Mouse (Mus musculus) liver, embryonic 16.5 days (tissue): ENCODE data around the gene Mex3a. TPM values are rescaled to one million over a fixed set of nuclear protein-coding genes. Genes with fewer than 3 reads are reported as not detected.

ENCODE experiments used
- ATAC-seq: fragments of 200-750 bp; cut with Nextera tagmentation; 2 replicates; pipeline ENCODE4 v1.8.0; 2017; ENCODE audit warnings: low read depth, mild to moderate bottlenecking, moderate number of reproducible peaks, moderate library complexity
- H3K27ac ChIP-seq: fragments of 300-500 bp; sonication (generic); 2 replicates; pipeline ENCODE4 v1.5.1; 2014; ENCODE audit warnings: mild to moderate bottlenecking, low read length
- H3K27me3 ChIP-seq: fragments of 300-500 bp; sonication (generic); 2 replicates; pipeline ENCODE4 v1.6.1; 2014; ENCODE audit warnings: low read depth, low read length, mixed read lengths; ENCODE audit not compliant: control insufficient read depth, insufficient read depth
- H3K36me3 ChIP-seq: fragments of 300-500 bp; sonication (generic); 2 replicates; pipeline ENCODE4 v1.6.1; 2014; ENCODE audit warnings: mild to moderate bottlenecking; ENCODE audit not compliant: control insufficient read depth, insufficient read depth
- H3K4me1 ChIP-seq: fragments of 300-500 bp; sonication (generic); 2 replicates; pipeline ENCODE4 v1.6.1; 2014; ENCODE audit warnings: low read depth, low read length, mixed read lengths; ENCODE audit not compliant: control insufficient read depth
- H3K4me2 ChIP-seq: fragments of 300-500 bp; sonication (generic); 2 replicates; pipeline ENCODE4 v1.6.1; 2014; ENCODE audit warnings: low read depth, low read length, mixed read lengths
- H3K4me3 ChIP-seq: fragments of 300-500 bp; sonication (generic); 2 replicates; pipeline ENCODE4 v1.5.1; 2014; ENCODE audit warnings: low read depth, mild to moderate bottlenecking, low read length
- H3K9ac ChIP-seq: fragments of 300-500 bp; sonication (generic); 2 replicates; pipeline ENCODE4 v1.6.1; 2014; ENCODE audit warnings: low read depth, low read length
- H3K9me3 ChIP-seq: fragments of 300-500 bp; sonication (generic); replicated peaks from 2 replicates; pipeline ENCODE4 v1.6.1; 2016; ENCODE audit warnings: low read length; ENCODE audit not compliant: control insufficient read depth
- WGBS: fragments of 180-500 bp; shearing (Covaris S2); extraction: QIAGEN DNeasy Blood & Tissue Kit; methylation state at CpG from one replicate; pipeline ENCODE4 v1.1.7; 2014; ENCODE audit not compliant: insufficient replicate concordance; 5-methylcytosine and 5-hydroxymethylcytosine counted together
- polyA plus RNA-seq: library from polyadenylated mRNA; unstranded; fragments of >200 nt; fragmentation: Nextera tagmentation; extraction: Ambion mirVana; gene quantifications from 2 replicates; pipeline ENCODE4 v1.2.1, GENCODE M21; 2015

Gene Mex3a
- polyA plus RNA-seq, 1 experiment from 2014 or later: 0.44 TPM

DNA sequence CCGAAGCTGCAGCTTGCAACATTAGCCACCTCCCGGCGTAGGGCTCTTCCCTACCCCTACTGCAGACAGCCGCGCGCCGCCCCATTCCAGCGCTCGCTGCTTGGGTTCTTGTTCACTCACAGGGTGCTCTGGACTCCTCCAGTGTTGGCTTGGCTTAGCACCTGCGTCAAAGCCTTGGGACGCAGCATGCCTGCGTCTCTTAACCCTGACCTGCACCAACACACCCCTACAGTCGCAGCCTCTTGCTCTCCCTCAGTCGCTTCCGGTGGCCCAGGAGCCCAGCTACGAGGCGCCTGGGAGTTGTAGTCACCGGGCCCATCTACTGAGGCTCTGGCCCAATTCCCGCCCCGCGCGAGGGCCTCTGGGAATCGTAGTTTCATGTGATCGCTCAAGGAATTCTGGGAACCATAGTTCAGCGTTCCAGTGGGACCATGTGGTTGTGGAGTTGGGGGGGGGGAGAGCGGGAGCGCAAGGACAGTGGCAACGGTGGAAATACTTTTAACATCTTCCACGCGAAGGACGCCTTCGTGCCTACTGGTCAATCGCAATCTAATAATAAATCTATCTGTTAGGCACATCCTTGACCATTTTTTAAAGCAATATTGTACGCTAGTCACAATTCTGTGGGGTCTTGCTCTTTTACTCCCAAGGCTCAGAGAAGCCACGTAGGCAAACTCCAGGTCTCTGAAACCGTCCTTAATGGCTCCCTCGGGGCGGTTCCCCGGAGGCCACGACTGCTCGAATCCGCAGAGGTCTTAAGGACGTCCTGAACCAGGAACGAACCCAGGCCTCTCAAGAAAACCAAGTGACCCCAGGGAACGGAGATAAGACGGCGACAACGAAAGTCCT lies 20.7 kb downstream of the Mex3a start, which contains the start of gene Lamtor2:
Gene Lamtor2 (minus strand): TSS at position 399 of the 849 bp plus-strand sequence.
- H3K4me2 ChIP-seq: peak within 1 kb of the TSS; percentile 99
- peaks cover 7% of the 10 kb centered on the region for H3K36me3 ChIP-seq
- no peaks in the 10 kb centered on the region for H3K9me3 ChIP-seq
- ATAC-seq: peak; percentile 89
- H3K27me3 ChIP-seq: no peaks in the 10 kb centered on the region
- peaks cover 30% of the 10 kb centered on the region for H3K4me1 ChIP-seq
- H3K4me3 ChIP-seq: peak within 1 kb of the TSS; percentile 95
- H3K27ac ChIP-seq: peak within 1 kb of the TSS; percentile 92
- under 1% methylated on average over 48 of the region's 48 CpGs for WGBS
- peak within 1 kb of the TSS; percentile 92 for H3K9ac ChIP-seq

DNA sequence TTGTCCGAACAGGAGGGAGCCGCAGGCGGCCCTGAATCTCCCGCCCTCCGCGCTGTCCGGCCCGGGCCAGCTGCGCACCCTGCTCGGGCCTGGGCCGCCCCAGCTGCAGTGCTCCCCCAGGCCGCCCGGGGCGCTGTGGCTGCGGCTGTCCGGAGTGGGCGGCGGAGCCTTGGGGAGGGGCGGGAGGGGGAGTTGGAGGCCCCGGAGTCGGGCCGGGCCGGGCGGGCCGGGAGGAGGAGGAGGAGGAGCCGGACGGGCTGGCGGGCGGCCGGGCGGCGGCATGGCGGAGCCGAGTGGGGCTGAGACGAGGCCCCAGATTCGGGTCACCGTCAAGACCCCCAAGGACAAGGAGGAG lies 21.3 kb downstream of the Mex3a start, which contains the start of gene Ubqln4:
Gene Ubqln4 (plus strand): TSS at position 234 of the 355 bp plus-strand sequence.
- Histone ChIP-seq H3K4me3 (peak within 1 kb of the TSS; percentile 95), H3K36me3 (peaks cover 7% of the 10 kb centered on the region), H3K27me3 (no peaks in the 10 kb centered on the region), H3K9ac (peak within 1 kb of the TSS; percentile 92), H3K4me1 (peaks cover 30% of the 10 kb centered on the region), H3K9me3 (no peaks in the 10 kb centered on the region), H3K4me2 (peak within 1 kb of the TSS; percentile 99), H3K27ac (peak within 1 kb of the TSS; percentile 92)
- peak; percentile 83 for ATAC-seq
- under 1% methylated on average over 26 of the region's 37 CpGs for WGBS

DNA sequence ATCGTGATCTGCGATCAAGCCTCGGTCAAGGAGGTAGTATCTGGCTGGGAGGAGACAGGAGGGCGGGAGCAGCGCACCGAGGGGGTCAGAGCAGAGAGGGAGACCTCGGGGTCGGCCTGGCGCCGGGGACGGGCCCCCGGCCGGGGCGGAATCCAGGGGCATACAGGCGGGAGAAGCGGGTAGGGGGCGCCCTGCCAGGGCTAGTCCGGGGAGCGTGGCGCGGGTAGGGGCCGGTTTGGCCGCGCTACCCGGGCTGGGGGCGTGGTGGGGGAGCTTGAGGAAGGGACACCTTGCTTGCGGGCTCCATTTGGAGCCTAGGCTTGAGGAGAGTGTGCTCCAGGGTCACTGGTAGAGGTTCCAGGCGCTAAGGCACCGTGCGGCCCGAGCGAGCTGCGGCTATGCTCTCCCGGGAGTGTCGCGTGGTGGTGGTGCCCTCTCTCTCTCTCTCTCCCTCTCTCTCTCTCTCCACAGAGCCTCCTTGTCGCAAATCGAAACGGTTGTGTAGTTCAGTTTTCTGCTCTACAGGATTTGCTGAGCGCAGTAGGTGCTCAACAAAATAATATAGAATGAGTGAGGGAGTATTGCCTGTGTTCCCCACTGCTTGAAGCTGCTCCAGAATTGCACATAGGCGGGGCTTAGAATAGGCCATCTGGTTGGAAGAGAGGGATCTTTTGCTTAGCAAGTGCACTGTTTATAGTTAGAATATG lies 21.8 kb downstream of the Mex3a start:
- ATAC-seq: peak; percentile 7
- Histone ChIP-seq H3K27ac (peak overlapping the region; percentile 92), H3K4me1 (peaks cover 30% of the 10 kb centered on the region), H3K4me2 (peak overlapping the region; percentile 99), H3K27me3 (no peaks in the 10 kb centered on the region), H3K36me3 (peaks cover 7% of the 10 kb centered on the region), H3K4me3 (peak overlapping the region; percentile 95), H3K9me3 (no peaks in the 10 kb centered on the region), H3K9ac (peak overlapping the region; percentile 92)
- WGBS: under 1% methylated on average over 39 of the region's 41 CpGs

- Histone ChIP-seq H3K27me3 (no peaks in the 10 kb centered on the region), H3K9ac (no peak overlapping the region), H3K4me2 (0 out of 2 replicates have a peak overlapping the region, but pooled peaks have one; percentile 99), H3K9me3 (no peaks in the 10 kb centered on the region), H3K27ac (no peak overlapping the region), H3K4me1 (peaks cover 30% of the 10 kb centered on the region), H3K4me3 (no peak overlapping the region), H3K36me3 (peaks cover 16% of the 10 kb centered on the region)
- no peak for ATAC-seq
- WGBS: 86% methylated on average over 5 of the region's 5 CpGs
These were observed 22.9 kb downstream of the Mex3a start for GRCm38 (mm10) chr3:88555069-88555605.

DNA sequence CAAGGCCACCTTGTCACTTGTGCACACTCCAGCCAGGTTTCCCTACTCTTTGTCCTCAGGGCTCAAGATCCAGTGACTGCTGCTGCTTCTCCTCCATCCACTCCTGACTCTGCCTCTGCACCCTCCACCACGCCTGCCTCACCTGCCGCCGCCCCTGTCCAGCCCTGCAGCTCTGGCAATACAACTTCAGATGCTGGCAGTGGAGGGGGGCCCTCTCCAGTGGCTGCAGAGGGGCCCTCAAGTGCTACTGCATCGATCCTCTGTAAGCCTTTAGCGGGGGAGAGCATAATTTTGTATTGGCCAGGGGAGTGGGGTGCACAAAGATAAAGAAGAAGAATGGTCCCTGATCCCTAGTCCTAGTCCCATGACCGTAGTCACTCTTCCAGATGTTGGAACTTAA lies 23.5 kb downstream of the Mex3a start:
- Histone ChIP-seq H3K36me3 (peaks cover 22% of the 10 kb centered on the region), H3K9me3 (no peaks in the 10 kb centered on the region), H3K27ac (no peak overlapping the region), H3K9ac (no peak overlapping the region), H3K27me3 (no peaks in the 10 kb centered on the region), H3K4me3 (no peak overlapping the region), H3K4me1 (peaks cover 30% of the 10 kb centered on the region), H3K4me2 (no peak overlapping the region)
- WGBS: 82% methylated on average over 6 of the region's 6 CpGs
- no peak for ATAC-seq

GRCm38 (mm10) chr3:88556616-88557015 lies 24.4 kb downstream of the Mex3a start:
- H3K4me2 ChIP-seq: no peak overlapping the region
- no peak for ATAC-seq
- H3K9ac ChIP-seq: no peak overlapping the region
- peaks cover 27% of the 10 kb centered on the region for H3K36me3 ChIP-seq
- no peaks in the 10 kb centered on the region for H3K9me3 ChIP-seq
- 91% methylated on average over 8 of the region's 8 CpGs for WGBS
- no peak overlapping the region for H3K27ac ChIP-seq
- H3K27me3 ChIP-seq: no peaks in the 10 kb centered on the region
- no peak overlapping the region for H3K4me3 ChIP-seq
- peaks cover 25% of the 10 kb centered on the region for H3K4me1 ChIP-seq

GRCm38 (mm10) chr3:88559596-88559995 lies 27.4 kb downstream of the Mex3a start:
- no peak overlapping the region for H3K4me2 ChIP-seq
- no peaks in the 10 kb centered on the region for H3K9me3 ChIP-seq
- H3K4me3 ChIP-seq: no peak overlapping the region
- peaks cover 32% of the 10 kb centered on the region for H3K36me3 ChIP-seq
- H3K4me1 ChIP-seq: peaks cover 9% of the 10 kb centered on the region
- H3K27ac ChIP-seq: no peak overlapping the region
- WGBS: 86% methylated on average over 9 of the region's 9 CpGs
- no peak overlapping the region for H3K9ac ChIP-seq
- ATAC-seq: no peak
- H3K27me3 ChIP-seq: no peaks in the 10 kb centered on the region

DNA sequence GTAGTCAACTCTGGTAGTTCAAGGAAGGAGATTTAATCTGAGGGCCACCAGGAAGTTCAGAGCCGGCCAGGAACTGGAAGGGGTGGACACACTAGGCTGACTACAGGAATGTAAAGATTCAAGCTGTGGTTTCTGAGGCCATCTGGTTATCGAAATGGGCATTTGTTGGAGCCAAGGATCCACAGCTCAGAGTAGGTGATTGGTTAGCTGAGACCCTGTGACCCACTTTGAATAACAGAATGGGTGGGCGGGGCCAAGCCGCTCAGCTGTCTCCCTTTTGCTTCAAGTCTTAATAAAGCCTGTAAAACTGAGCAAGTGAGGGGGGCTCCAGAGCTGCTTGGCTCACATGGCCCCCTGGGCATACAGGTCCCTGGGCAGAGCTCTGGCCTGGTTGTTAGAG lies 29.8 kb downstream of the Mex3a start:
- no peak overlapping the region for H3K4me3 ChIP-seq
- H3K4me1 ChIP-seq: no peaks in the 10 kb centered on the region
- no peak overlapping the region for H3K27ac ChIP-seq
- no peak overlapping the region for H3K9ac ChIP-seq
- 60% methylated on average over 4 of the region's 4 CpGs for whole genome bisulfite sequencing
- H3K27me3 ChIP-seq: no peaks in the 10 kb centered on the region
- no peak for ATAC-seq
- H3K4me2 ChIP-seq: no peak overlapping the region
- H3K36me3 ChIP-seq: peaks cover 30% of the 10 kb centered on the region
- H3K9me3 ChIP-seq: no peaks in the 10 kb centered on the region
